Mouse (Mus musculus) midbrain, embryonic 14.5 days (tissue): Measurements from ENCODE around the gene Depdc5. TPM values are rescaled to one million over a fixed set of nuclear protein-coding genes. Genes with fewer than 3 reads are reported as not detected.
"Not testable (repeated sequence)": the region's sequence is repeated elsewhere in the genome, so short reads cannot be mapped to it uniquely, and the experiment has no call there.

Experiments
- ATAC-seq: fragments of 200-750 bp; cut with Nextera tagmentation; 2 replicates; pipeline ENCODE4 v1.8.0; 2017; ENCODE audit warnings: moderate number of reproducible peaks, moderate library complexity; ENCODE audit not compliant: low FRiP score, low TSS enrichment
- DNase-seq: peaks from one replicate; pipeline ENCODE4 v3.0.0-alpha.2; 2015
- H3K27ac ChIP-seq: fragments of 300-500 bp; sonication (generic); replicated peaks from 2 replicates; pipeline ENCODE4 v1.5.1; 2014; ENCODE audit warnings: mild to moderate bottlenecking, low read depth, low read length, moderate library complexity
- H3K27me3 ChIP-seq: fragments of 300-500 bp; sonication (generic); 2 replicates; pipeline ENCODE4 v1.6.1; 2014; ENCODE audit warnings: low read length, control low read depth, mixed read lengths; ENCODE audit not compliant: control insufficient read depth, insufficient read depth
- H3K36me3 ChIP-seq: fragments of 300-500 bp; sonication (generic); 2 replicates; pipeline ENCODE4 v1.6.1; 2014; ENCODE audit warnings: low read length, control low read depth; ENCODE audit not compliant: control insufficient read depth, insufficient read depth
- H3K4me1 ChIP-seq: fragments of 300-500 bp; sonication (generic); 2 replicates; pipeline ENCODE4 v1.6.1; 2014; ENCODE audit warnings: mild to moderate bottlenecking, antibody characterized with exemption, low read length, control low read depth; ENCODE audit not compliant: control insufficient read depth, insufficient read depth
- H3K4me2 ChIP-seq: fragments of 300-500 bp; sonication (generic); 2 replicates; pipeline ENCODE4 v1.6.1; 2014; ENCODE audit warnings: mild to moderate bottlenecking, low read length, moderate library complexity
- H3K4me3 ChIP-seq: fragments of 300-500 bp; sonication (generic); replicated peaks from 2 replicates; pipeline ENCODE4 v1.5.1; 2014; ENCODE audit warnings: low read depth, low read length
- H3K9ac ChIP-seq: fragments of 300-500 bp; sonication (generic); replicated peaks from 2 replicates; pipeline ENCODE4 v1.6.1; 2014; ENCODE audit warnings: mild to moderate bottlenecking, low read length, moderate library complexity
- H3K9me3 ChIP-seq: fragments of 300-500 bp; sonication (generic); 2 replicates; pipeline ENCODE4 v1.6.1; 2016; ENCODE audit warnings: low read length, control low read depth, mixed read lengths; ENCODE audit not compliant: control insufficient read depth
- WGBS: fragments of 180-500 bp; shearing (Covaris S2); extraction: QIAGEN DNeasy Blood & Tissue Kit; methylation state at CpG from one replicate; pipeline ENCODE4 v1.1.7; 2014; 5-methylcytosine and 5-hydroxymethylcytosine counted together
- polyA plus RNA-seq: library from polyadenylated mRNA; unstranded; fragments of >200 nt; fragmentation: Nextera tagmentation; extraction: Ambion mirVana; gene quantifications from 2 replicates; pipeline ENCODE4 v1.2.1, GENCODE M21; 2014

The Depdc5 gene
- polyA plus RNA-seq, 1 experiment from 2014 or later = 30.9 TPM

DNA sequence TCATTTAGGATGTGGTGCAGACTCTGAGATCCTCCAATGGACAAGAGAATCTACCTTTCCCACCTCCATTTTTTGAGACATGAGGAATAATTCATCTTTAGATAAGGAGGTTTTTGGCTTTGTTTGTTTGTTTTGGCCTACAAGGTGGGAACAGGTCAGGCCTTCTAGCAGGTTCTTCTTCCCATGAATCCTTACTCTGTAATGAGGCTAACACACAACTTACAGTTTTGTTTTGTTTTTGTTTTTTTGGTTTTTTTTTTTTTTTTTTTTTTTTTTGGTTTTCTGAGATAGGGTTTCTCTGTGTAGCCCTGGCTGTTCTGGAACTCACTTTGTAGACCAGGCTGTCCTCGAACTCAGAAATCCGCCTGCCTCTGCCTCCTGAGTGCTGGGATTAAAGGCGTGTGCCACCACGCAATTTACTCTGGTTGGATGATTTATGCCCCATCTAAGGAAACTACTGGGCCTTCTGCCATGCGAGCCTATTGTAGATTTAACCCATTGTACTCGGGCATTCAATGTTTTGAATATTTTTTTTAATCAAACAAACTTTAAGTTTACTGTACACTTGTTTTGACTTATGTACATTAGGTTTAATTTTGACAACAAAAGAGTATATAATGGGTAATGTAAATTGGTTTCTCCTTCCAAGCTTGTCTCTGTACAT lies 900 bp upstream of the Depdc5 start:
- Histone ChIP-seq H3K27ac (no peak overlapping the region), H3K9me3 (no peaks in the 10 kb centered on the region), H3K4me1 (peaks cover 5% of the 10 kb centered on the region; the same call in 1 of the 2 replicates), H3K9ac (no peak overlapping the region), H3K36me3 (peaks cover 8% of the 10 kb centered on the region; the same call in 1 of the 2 replicates), H3K27me3 (no peaks in the 10 kb centered on the region), H3K4me3 (no peak overlapping the region), H3K4me2 (peak overlapping the region; percentile 75; the same call in 1 of the 2 replicates)
- ATAC-seq = no peak
- 87% methylated on average over 6 of the region's 6 CpGs for whole genome bisulfite sequencing
- no peak for DNase-seq

DNA sequence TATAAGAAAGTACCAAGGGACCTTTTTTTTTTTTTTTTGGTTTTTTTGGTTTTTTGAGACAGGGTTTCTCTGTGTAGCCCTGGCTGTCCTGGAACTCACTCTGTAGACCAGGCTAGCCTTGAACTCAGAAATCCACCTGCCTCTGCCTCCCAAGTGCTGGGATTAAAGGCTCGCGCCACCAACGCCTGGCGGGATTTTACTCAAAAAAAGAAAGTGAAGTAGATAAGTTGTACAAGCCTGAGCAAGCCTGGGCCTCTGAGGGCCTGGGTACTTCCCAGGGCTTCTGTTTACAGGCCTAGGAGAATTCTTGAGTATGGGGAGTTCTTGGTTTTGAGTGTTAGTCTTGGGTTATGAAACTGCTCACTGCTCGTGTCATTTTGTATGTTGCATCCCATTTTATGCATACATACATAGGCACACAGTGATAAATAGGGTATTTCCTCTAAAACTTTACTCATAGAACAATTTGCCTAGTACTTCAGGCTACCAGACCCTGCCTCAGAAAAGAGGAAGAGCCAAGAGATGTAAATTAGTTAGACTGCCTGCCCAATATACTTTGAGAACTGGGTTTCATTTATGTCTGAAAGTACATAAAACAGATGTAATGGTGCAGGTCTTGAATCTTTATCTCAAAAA lies 6.0 kb downstream of the Depdc5 start:
- no peak for ATAC-seq
- WGBS = 96% methylated on average over 5 of the region's 5 CpGs
- Histone ChIP-seq H3K9me3 (no peaks in the 10 kb centered on the region), H3K4me2 (no peak overlapping the region), H3K27me3 (no peaks in the 10 kb centered on the region), H3K9ac (no peak overlapping the region), H3K27ac (no peak overlapping the region), H3K36me3 (peaks cover 51% of the 10 kb centered on the region), H3K4me1 (peaks cover under 1% of the 10 kb centered on the region; the same call in 1 of the 2 replicates), H3K4me3 (no peak overlapping the region)
- DNase-seq = no peak

GRCm38 (mm10) chr5:32872346-32872745 lies 8.8 kb downstream of the Depdc5 start:
- H3K4me2 ChIP-seq = no peak overlapping the region
- WGBS = 96% methylated on average over 5 of the region's 5 CpGs
- ATAC-seq = no peak
- H3K4me1 ChIP-seq = no peaks in the 10 kb centered on the region
- H3K9me3 ChIP-seq = no peaks in the 10 kb centered on the region
- H3K4me3 ChIP-seq = no peak overlapping the region
- H3K36me3 ChIP-seq = peaks cover 60% of the 10 kb centered on the region
- no peaks in the 10 kb centered on the region for H3K27me3 ChIP-seq
- H3K9ac ChIP-seq = no peak overlapping the region
- H3K27ac ChIP-seq = no peak overlapping the region
- DNase-seq = no peak

DNA sequence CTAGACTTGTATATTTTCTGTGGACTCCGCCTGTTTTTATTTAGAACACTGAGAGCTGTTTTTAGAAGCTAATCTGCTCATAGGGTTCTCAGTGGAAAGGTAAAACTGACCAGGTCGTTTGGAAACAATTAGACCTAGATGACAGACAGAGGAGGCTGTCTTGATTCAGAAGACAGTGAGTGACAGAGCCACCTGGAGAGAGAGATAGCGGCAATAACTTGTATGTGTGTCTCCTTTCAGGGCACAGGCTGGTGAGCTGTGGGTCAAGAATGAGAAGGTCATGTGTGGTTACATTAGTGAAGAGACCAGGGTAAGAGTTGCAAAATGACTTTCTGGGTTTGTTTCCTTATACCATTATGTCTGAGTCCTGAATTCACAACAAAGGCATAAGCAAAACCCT lies 23.2 kb downstream of the Depdc5 start:
- no peak overlapping the region for H3K4me3 ChIP-seq
- no peak for ATAC-seq
- no peak overlapping the region for H3K4me2 ChIP-seq
- 76% methylated on average over 3 of the region's 3 CpGs for WGBS
- H3K4me1 ChIP-seq = no peaks in the 10 kb centered on the region
- no peaks in the 10 kb centered on the region for H3K9me3 ChIP-seq
- H3K9ac ChIP-seq = no peak overlapping the region
- H3K36me3 ChIP-seq = peaks cover 65% of the 10 kb centered on the region
- no peak overlapping the region for H3K27ac ChIP-seq
- DNase-seq = no peak
- no peaks in the 10 kb centered on the region for H3K27me3 ChIP-seq

DNA sequence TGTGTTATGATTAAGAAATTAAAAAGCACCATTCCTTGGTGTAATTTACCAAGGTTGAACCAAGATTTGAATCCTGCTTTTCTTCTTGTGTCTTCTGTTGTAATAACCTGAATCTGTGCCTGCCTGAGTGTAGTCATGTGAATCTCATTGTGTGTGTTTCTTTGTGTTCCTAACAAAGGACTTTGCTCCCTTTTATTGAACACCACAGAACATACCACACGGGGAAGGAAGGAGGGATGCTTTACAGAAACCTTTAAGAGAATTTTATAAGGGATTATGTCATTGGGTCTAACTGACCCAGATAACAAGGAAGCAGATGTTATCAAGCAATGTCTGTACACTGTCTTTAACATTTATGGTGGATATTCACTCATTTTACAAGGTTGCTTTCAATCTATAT lies 44.0 kb downstream of the Depdc5 start:
- peaks cover 73% of the 10 kb centered on the region for H3K36me3 ChIP-seq
- WGBS = 18% methylated on average over 1 of the region's 1 CpGs
- ATAC-seq = no peak

DNA sequence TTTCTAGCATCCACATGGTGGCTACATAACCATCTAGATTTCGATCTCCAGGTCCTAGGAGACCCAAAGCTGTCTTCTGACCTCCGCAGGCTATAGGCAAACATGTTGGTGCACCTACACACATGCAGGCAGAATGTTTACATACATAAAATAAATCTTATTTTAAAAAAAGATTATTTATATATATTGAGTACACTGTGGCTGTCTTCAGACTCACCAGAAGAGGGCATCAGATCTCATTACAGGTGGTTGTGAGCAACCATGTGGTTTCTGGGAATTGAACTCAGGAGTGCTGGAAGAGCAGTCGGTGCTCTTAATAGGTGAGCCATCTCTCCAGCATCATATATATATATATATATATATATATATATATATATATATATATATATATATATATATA lies 50.6 kb downstream of the Depdc5 start:
- Histone ChIP-seq H3K27ac (no peak overlapping the region), H3K9me3 (no peaks in the 10 kb centered on the region), H3K4me2 (no peak overlapping the region), H3K4me1 (no peaks in the 10 kb centered on the region), H3K4me3 (no peak overlapping the region), H3K9ac (no peak overlapping the region), H3K27me3 (no peaks in the 10 kb centered on the region), H3K36me3 (peaks cover 67% of the 10 kb centered on the region)
- DNase-seq (peak; percentile 13), ATAC-seq (no peak)
- 81% methylated on average over 3 of the region's 3 CpGs for WGBS

More for the DNA sequence above, 44.0 kb downstream of the Depdc5 start:
- Histone ChIP-seq H3K9me3 (no peaks in the 10 kb centered on the region), H3K27ac (no peak overlapping the region), H3K4me3 (no peak overlapping the region), H3K4me1 (no peaks in the 10 kb centered on the region), H3K4me2 (no peak overlapping the region), H3K9ac (no peak overlapping the region), H3K27me3 (no peaks in the 10 kb centered on the region)
- DNase-seq = no peak

DNA sequence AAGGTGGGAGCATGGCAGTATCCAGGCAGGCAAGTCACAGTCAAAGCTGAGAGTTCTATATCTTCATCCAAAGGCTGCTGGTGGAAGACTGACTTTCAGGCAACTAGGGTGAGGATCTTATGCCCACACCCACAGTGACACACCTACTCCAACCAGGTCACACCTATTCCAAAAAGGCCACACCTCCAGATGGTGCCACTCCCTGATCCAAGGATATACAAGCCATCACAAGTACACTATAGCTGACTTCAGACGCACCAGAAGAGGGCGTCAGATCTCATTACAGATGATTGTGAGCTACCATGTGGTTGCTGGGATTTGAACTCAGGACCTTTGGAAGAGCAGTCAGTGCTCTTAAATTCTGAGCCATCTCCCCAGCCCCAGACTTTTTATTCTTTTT lies 55.8 kb downstream of the Depdc5 start:
- H3K4me2 ChIP-seq, ATAC-seq, H3K9ac ChIP-seq, H3K9me3 ChIP-seq, H3K4me3 ChIP-seq, H3K27me3 ChIP-seq, H3K27ac ChIP-seq, H3K4me1 ChIP-seq, DNase-seq: not testable (repeated sequence)
- WGBS = 96% methylated on average over 2 of the region's 2 CpGs
- H3K36me3 ChIP-seq = peaks cover 63% of the 10 kb centered on the region

DNA sequence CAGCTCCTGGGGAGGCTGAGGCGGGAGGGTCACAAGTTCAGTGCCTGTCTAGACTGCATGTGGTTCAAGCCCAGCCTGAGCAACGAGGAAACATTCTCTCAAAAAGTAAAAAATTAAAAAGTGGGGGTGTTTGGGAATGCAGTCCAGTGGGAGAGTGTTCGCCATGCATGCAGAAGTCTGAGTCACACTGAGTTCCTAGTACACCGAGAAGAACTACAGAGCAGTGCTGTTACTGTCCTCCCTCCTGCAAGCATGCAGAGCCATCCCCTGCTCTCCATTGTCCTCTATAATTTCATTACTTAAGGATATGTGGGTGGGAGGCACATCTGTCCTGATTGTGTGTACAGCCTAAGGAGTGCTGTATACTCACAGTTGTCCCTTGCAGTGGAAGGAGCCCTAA lies 59.4 kb downstream of the Depdc5 start:
- Histone ChIP-seq H3K27me3 (no peaks in the 10 kb centered on the region), H3K4me1 (no peaks in the 10 kb centered on the region), H3K4me2 (no peak overlapping the region), H3K9ac (no peak overlapping the region), H3K36me3 (peaks cover 64% of the 10 kb centered on the region), H3K9me3 (no peaks in the 10 kb centered on the region), H3K27ac (no peak overlapping the region), H3K4me3 (no peak overlapping the region)
- DNase-seq (no peak), ATAC-seq (no peak)
- 93% methylated on average over 4 of the region's 4 CpGs for WGBS

GRCm38 (mm10) chr5:32930761-32931160 lies 67.3 kb downstream of the Depdc5 start:
- WGBS = 86% methylated on average over 2 of the region's 2 CpGs
- Histone ChIP-seq H3K4me2 (no peak overlapping the region), H3K9ac (no peak overlapping the region), H3K4me3 (no peak overlapping the region), H3K36me3 (peaks cover 83% of the 10 kb centered on the region), H3K27me3 (no peaks in the 10 kb centered on the region), H3K4me1 (no peaks in the 10 kb centered on the region), H3K27ac (no peak overlapping the region), H3K9me3 (no peaks in the 10 kb centered on the region)
- no peak for ATAC-seq
- no peak for DNase-seq
